Mouse (Mus musculus): ENCODE measurements at regions not wholly inside any gene's neighbourhood (a gene's known extent, or its start where the extent isn't known, plus 50 kb on each side); places are given as distances from the start of the nearest gene placed in this dataset.
A peak's percentile ranks its signal among the peaks of the same experiment; 100 is the strongest.

GRCm38 (mm10) chr1:35808894-35809293 is 259.3 kb upstream of the Hs6st1 start:
- no peak overlapping the region for H3K4me3 ChIP-seq
- intact Hi-C loops (cut with DNase I) = no loop called here
- TF ChIP-seq CTCF (IDR thresholded peaks at IDR 0.05) (peak; percentile 20; the same call in 1 of the 2 replicates), EP300 (IDR thresholded peaks at IDR 0.05; ENCODE audit: insufficient read depth, low read depth, low read length) (no peak)
- H3K9ac ChIP-seq (ENCODE audit: low read depth, low read length) = no peak overlapping the region
- 62% methylated on average over 4 of the region's 4 CpGs for WGBS
- no peaks in the 10 kb centered on the region for H3K4me1 ChIP-seq (ENCODE audit: control insufficient read depth, insufficient read depth, low read length)
- no peak for DNase-seq
- H3K27me3 ChIP-seq (ENCODE audit: control insufficient read depth, insufficient read depth, low read length) = no peaks in the 10 kb centered on the region
- no peaks in the 10 kb centered on the region for H3K79me2 ChIP-seq (replicated peaks; ENCODE audit: control insufficient read depth, insufficient read depth, low read length)
- no peaks in the 10 kb centered on the region for H3K36me3 ChIP-seq (ENCODE audit: control insufficient read depth, insufficient read depth, low read length)
- no peak overlapping the region for H3K27ac ChIP-seq

DNA sequence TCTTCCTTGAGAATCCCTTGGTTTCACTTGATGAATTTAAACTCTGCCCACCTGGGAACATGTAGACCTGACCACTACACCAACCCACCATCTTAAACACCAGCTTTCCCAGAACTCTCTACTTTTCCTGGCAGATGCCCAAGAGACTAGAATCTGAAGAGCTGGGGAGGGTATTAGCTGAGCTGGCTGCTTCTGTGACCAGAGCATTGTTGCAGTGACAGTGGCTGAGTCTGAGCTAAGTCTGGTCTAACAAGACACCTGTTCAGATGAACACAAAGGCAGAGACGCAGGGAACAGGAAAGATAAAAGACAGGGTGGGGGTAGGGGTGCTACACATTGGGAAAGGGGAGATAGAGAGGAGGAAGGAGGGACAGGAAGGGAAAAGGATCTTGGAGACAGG is 258.9 kb upstream of the Hs6st1 start:
- intact Hi-C loops (cut with DNase I) = no loop called here
- WGBS = 46% methylated on average over 1 of the region's 1 CpGs

DNA sequence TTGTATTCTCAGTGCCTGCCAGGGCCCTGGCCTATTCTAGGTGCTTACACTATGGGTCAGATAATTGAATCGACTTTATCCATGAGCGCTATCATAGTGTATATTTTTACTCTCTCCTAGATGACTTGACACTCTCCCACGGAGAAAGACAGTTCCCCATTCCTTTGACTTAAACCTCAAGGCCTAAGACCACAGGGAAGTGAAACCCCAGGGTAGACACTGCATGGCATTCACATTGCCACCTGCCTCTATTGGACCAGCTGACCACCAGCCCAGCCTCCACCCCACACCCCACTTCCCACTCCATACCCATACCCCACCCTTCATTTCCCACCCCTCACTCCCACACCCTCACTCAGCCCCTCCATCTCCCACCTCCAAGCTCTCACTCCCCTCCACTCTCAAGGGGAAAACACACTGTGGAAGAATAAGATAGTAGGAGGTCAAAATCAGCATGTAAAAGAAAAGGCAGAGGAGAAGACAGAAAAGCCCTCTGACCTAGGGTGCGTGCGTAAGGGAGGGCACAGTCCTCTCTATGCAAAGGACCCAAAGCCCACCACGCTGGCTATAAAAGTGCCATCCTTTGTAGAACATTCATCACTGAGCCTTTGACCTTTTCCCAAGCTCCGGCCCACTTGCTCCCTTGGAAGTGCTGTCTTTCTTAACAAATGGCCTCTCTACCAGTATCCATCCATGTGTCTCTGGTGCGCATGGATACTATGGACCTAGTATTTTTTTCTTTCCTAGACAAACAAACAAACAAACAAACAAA is 257.4 kb upstream of the Hs6st1 start:
- H3K27ac ChIP-seq = no peak overlapping the region
- no peak for DNase-seq
- no peaks in the 10 kb centered on the region for H3K27me3 ChIP-seq (ENCODE audit: control insufficient read depth, insufficient read depth, low read length)
- 81% methylated on average over 8 of the region's 8 CpGs for WGBS
- TF ChIP-seq EP300 (IDR thresholded peaks at IDR 0.05; ENCODE audit: insufficient read depth, low read depth, low read length) = no peak
- TF ChIP-seq CTCF (IDR thresholded peaks at IDR 0.05) = no peak
- no peak for TF ChIP-seq POLR2A (IDR thresholded peaks at IDR 0.05; ENCODE audit: insufficient read depth, low read depth, low read length)
- H3K9ac ChIP-seq (ENCODE audit: low read depth, low read length) = no peak overlapping the region
- H3K4me3 ChIP-seq = no peak overlapping the region
- intact Hi-C loops (cut with DNase I) = no loop called here
- H3K36me3 ChIP-seq (ENCODE audit: control insufficient read depth, insufficient read depth, low read length) = no peaks in the 10 kb centered on the region
- no peaks in the 10 kb centered on the region for H3K79me2 ChIP-seq (replicated peaks; ENCODE audit: control insufficient read depth, insufficient read depth, low read length)
- H3K4me1 ChIP-seq (ENCODE audit: control insufficient read depth, insufficient read depth, low read length) = no peaks in the 10 kb centered on the region

More for the DNA sequence above, 258.9 kb upstream of the Hs6st1 start:
- TF ChIP-seq EP300 (IDR thresholded peaks at IDR 0.05; ENCODE audit: insufficient read depth, low read depth, low read length) = no peak
- no peak for TF ChIP-seq POLR2A (IDR thresholded peaks at IDR 0.05; ENCODE audit: insufficient read depth, low read depth, low read length)
- TF ChIP-seq CTCF (IDR thresholded peaks at IDR 0.05) = no peak
- Histone ChIP-seq H3K27me3 (ENCODE audit: control insufficient read depth, insufficient read depth, low read length) (no peaks in the 10 kb centered on the region), H3K9ac (ENCODE audit: low read depth, low read length) (no peak overlapping the region), H3K4me3 (no peak overlapping the region), H3K36me3 (ENCODE audit: control insufficient read depth, insufficient read depth, low read length) (no peaks in the 10 kb centered on the region), H3K27ac (no peak overlapping the region), H3K4me1 (ENCODE audit: control insufficient read depth, insufficient read depth, low read length) (no peaks in the 10 kb centered on the region), H3K79me2 (replicated peaks; ENCODE audit: control insufficient read depth, insufficient read depth, low read length) (no peaks in the 10 kb centered on the region)
- DNase-seq = no peak

- intact Hi-C loops (cut with DNase I) = no loop called here
- H3K27me3 ChIP-seq (ENCODE audit: control insufficient read depth, insufficient read depth, low read length) = no peaks in the 10 kb centered on the region
- H3K79me2 ChIP-seq (replicated peaks; ENCODE audit: control insufficient read depth, insufficient read depth, low read length) = no peaks in the 10 kb centered on the region
- no peak overlapping the region for H3K27ac ChIP-seq
- no peaks in the 10 kb centered on the region for H3K36me3 ChIP-seq (ENCODE audit: control insufficient read depth, insufficient read depth, low read length)
- TF ChIP-seq EP300 (IDR thresholded peaks at IDR 0.05; ENCODE audit: insufficient read depth, low read depth, low read length) = no peak
- TF ChIP-seq POLR2A (IDR thresholded peaks at IDR 0.05; ENCODE audit: insufficient read depth, low read depth, low read length) = no peak
- no peak for TF ChIP-seq CTCF (IDR thresholded peaks at IDR 0.05)
- 86% methylated on average over 6 of the region's 6 CpGs for WGBS
- H3K4me3 ChIP-seq = no peak overlapping the region
- H3K4me1 ChIP-seq (ENCODE audit: control insufficient read depth, insufficient read depth, low read length) = no peaks in the 10 kb centered on the region
- DNase-seq = no peak
- no peak overlapping the region for H3K9ac ChIP-seq (ENCODE audit: low read depth, low read length)
Observed at GRCm38 (mm10) chr1:35811380-35811779, 256.8 kb upstream of the Hs6st1 start.

- intact Hi-C loops (cut with DNase I) = no loop called here
- Histone ChIP-seq H3K4me3 (no peak overlapping the region), H3K36me3 (ENCODE audit: control insufficient read depth, insufficient read depth, low read length) (no peaks in the 10 kb centered on the region), H3K4me1 (ENCODE audit: control insufficient read depth, insufficient read depth, low read length) (no peaks in the 10 kb centered on the region), H3K79me2 (replicated peaks; ENCODE audit: control insufficient read depth, insufficient read depth, low read length) (no peaks in the 10 kb centered on the region), H3K9ac (ENCODE audit: low read depth, low read length) (no peak overlapping the region), H3K27ac (no peak overlapping the region), H3K27me3 (ENCODE audit: control insufficient read depth, insufficient read depth, low read length) (no peaks in the 10 kb centered on the region)
- TF ChIP-seq CTCF (IDR thresholded peaks at IDR 0.05) = no peak
- no peak for TF ChIP-seq POLR2A (IDR thresholded peaks at IDR 0.05; ENCODE audit: insufficient read depth, low read depth, low read length)
- no peak for TF ChIP-seq EP300 (IDR thresholded peaks at IDR 0.05; ENCODE audit: insufficient read depth, low read depth, low read length)
- WGBS = 93% methylated on average over 7 of the region's 7 CpGs
- no peak for DNase-seq
Observed at GRCm38 (mm10) chr1:35811795-35812194, 256.4 kb upstream of the Hs6st1 start.

DNA sequence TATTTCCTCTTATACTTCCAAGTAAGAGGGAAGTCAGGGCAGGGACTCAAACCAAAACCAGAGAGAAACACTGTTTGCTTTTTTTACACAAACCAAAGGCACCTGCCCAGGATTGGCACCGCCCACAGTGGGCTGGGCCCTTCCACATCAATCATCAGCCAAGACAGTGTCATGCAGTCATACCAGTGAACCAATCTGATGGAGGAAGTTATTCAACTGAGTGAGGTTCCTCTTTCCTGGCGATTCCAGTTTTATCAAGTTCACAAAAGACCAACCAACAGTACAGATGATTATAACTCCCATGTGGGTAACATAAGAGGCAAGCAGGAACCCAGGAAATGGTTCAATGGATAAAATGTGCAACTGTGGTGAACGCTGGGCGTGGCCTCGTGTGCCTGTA is 254.6 kb upstream of the Hs6st1 start:
- TF ChIP-seq POLR2A (IDR thresholded peaks at IDR 0.05; ENCODE audit: insufficient read depth, low read depth, low read length) (no peak), CTCF (IDR thresholded peaks at IDR 0.05) (no peak), EP300 (IDR thresholded peaks at IDR 0.05; ENCODE audit: insufficient read depth, low read depth, low read length) (no peak)
- Histone ChIP-seq H3K27ac (no peak overlapping the region), H3K36me3 (ENCODE audit: control insufficient read depth, insufficient read depth, low read length) (no peaks in the 10 kb centered on the region), H3K4me3 (no peak overlapping the region), H3K4me1 (ENCODE audit: control insufficient read depth, insufficient read depth, low read length) (no peaks in the 10 kb centered on the region), H3K9ac (ENCODE audit: low read depth, low read length) (no peak overlapping the region), H3K27me3 (ENCODE audit: control insufficient read depth, insufficient read depth, low read length) (no peaks in the 10 kb centered on the region), H3K79me2 (replicated peaks; ENCODE audit: control insufficient read depth, insufficient read depth, low read length) (no peaks in the 10 kb centered on the region)
- intact Hi-C loops (cut with DNase I) = no loop called here
- 78% methylated on average over 5 of the region's 5 CpGs for WGBS
- DNase-seq = peak in 1 of 2 experiments; percentile 9

All from heart, adult 2 months (tissue).